Mouse (Mus musculus): Measurements from ENCODE around the gene Gm47189. TPM values are rescaled to one million over a fixed set of nuclear protein-coding genes. Genes with fewer than 3 reads are reported as not detected.
"Not testable (repeated sequence)": the region's sequence is repeated elsewhere in the genome, so short reads cannot be mapped to it uniquely, and the experiment has no call there.

The Gm47189 gene
- polyA plus RNA-seq (2017; shearing (Covaris generic)), result not detected

DNA sequence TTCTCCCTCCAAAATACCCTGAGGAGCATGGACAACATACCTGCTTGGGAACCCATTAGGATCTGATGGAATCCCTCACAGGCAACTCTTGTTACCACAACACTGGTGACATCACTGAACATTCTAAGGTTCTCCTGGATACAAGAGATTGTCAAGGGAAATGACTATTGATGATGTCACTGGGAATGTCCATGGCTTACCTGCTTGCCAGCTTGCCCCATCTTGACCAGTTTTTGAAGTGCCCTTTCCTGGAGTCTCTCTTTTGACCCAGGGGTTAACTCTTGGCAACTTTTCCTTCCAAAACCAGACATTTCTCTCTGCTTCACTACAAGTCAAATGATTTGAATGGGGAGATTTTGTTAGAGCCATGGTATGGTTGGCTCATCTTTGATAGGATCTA lies at the start of gene Gm47189:
Gene Gm47189, minus strand, starts transcription at position 101 of the 400 bp plus-strand sequence.
- not testable (repeated sequence) for ATAC-seq

DNA sequence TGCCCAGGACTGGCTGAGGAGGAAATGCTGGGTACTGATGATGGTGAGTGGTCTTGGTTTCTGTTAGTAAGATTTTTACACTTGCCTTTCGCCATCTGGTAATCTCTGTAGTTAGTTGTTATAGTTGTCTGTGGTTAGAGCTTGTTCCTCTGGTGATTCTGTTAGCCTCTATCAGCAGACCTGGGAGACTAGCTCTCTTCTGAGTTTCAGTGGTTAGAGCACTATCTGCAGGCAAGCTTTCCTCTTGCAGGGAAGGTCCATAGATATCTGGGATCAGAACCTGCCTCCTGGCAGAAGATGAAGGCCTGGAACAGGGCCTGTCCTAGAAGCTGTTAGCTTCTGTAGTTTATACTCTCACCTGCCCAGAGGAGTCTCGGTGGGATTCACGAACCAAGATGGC lies 16.3 kb downstream of the Gm47189 start:
- not testable (repeated sequence) for ATAC-seq

DNA sequence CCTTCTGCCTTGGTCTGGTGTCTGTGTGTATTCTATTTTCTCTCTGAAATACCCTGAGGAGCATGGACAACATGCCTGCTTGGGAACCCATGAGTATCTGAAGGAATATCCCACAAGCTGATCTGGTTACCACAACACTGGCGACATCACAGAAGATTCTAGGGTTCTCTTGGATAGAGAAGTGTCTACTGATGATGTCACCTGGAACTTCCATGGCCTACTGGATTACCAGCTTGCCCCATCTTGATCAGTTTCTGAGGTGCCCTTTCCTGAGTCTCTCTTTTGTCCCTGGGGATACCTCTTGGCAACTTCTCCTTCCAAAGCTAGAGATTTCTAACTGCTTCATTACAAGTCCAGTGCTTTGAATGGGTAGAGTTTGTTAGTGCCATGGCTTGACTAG lies 21.7 kb downstream of the Gm47189 start, which contains the start of gene Gm7929:
Gene Gm7929, minus strand, starts transcription at position 101 of the 400 bp plus-strand sequence.
- not testable (repeated sequence) for ATAC-seq

DNA sequence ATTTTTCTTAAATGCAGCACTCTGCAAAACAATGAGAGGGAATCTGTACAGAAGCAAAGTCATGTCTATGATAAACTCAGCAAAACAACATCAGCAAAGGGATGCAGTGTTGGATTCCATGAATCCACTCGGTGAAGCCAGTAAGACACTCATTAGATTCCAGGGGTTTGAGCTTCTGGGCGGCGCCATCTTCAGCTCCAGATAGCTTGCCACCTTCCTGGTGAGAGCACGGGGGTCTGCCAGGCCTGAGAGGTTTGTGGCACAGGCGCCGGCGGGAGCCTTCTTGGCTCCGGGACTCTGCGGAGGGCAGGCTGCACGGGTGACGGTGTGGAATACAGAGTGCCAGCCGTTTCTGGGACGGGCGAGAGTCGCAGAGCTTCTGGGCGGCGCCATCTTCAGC lies 48.8 kb downstream of the Gm47189 start:
- not testable (repeated sequence) for ATAC-seq

DNA sequence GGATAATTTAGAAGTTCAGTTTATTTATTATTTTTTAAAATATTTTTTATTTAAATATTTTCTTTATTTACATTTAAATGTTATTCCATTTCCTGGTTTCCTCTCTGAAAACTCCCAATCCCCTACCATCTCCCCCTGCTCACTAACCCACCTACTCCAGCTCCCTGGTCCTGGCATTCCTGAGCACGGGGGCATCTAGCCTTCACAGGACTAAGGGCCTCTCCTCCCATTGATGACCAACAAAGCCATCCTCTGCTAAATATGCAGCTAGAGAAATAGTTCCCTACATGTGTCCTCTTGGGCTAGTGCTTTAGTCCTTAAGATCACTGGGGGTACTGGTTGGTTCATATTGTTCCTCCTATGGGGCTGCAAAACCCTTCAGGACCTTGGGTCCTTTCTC lies 55.1 kb downstream of the Gm47189 start:
- not testable (repeated sequence) for ATAC-seq

Other genes starting within 250 kb of the Gm47189 start
- gene Gm7970, start 216.9 kb downstream of the Gm47189 start, polyA plus RNA-seq (2017; shearing (Covaris generic)), result not detected
- gene 1700049E17Rik2, start 199.2 kb downstream of the Gm47189 start, polyA plus RNA-seq (2017; shearing (Covaris generic)), result not detected
- not detected for gene Gm3072, start 147.8 kb downstream of the Gm47189 start, polyA plus RNA-seq (2017; shearing (Covaris generic))
- gene Gm3676, start 126.0 kb downstream of the Gm47189 start, polyA plus RNA-seq (2017; shearing (Covaris generic)), result not detected
- not detected for gene Gm8068, start 70.6 kb downstream of the Gm47189 start, polyA plus RNA-seq (2017; shearing (Covaris generic))
- not detected for gene Gm7929, start 21.8 kb downstream of the Gm47189 start, polyA plus RNA-seq (2017; shearing (Covaris generic))
- not detected for gene Gm7980, start 134.8 kb upstream of the Gm47189 start, polyA plus RNA-seq (2017; shearing (Covaris generic))
- not detected for gene 1700049E17Rik1, start 152.5 kb upstream of the Gm47189 start, polyA plus RNA-seq (2017; shearing (Covaris generic))
- not detected for gene 1700024B05Rik, start 171.6 kb upstream of the Gm47189 start, polyA plus RNA-seq (2017; shearing (Covaris generic))
- gene Gm6401, start 195.5 kb upstream of the Gm47189 start, polyA plus RNA-seq (2017; shearing (Covaris generic)), result not detected
- not detected for gene Gm3543, start 210.9 kb upstream of the Gm47189 start, polyA plus RNA-seq (2017; shearing (Covaris generic))